25 mouse cellular contexts compared by ENCODE assay signal in genomic region chr5:107097314-107097713, GRCm38 (mm10).
DNase-seq lines count a peak whose midpoint lies in the region; ATAC-seq and TF ChIP-seq lines count a peak whose summit lies in the region.
"Had no signal": no experiment of that assay in that cellular context is flagged by ENCODE, and none has a peak within 500 bp of the region (broad histone marks: within the 10 kb centered on the region; RNA-seq: fewer than 3 reads in every experiment).

No protein-coding gene starts in this region.

- 0 out of 2 replicates have a peak, but pooled peaks have one; percentile 42 for ATAC-seq in liver, embryonic 12.5 days
- ATAC-seq in liver, embryonic 11.5 days (replicated peaks; ENCODE audit: low FRiP score), result no peak
- ATAC-seq in liver, embryonic 14.5 days (ENCODE audit: insufficient read depth), result peak; percentile 39; the same call in 1 of the 2 replicates
- ATAC-seq in megakaryocyte progenitor cell, adult 5-6 weeks (replicated peaks; ENCODE audit: poor library complexity), result peak; percentile 47
- no peak for ATAC-seq in lung, postnatal 0 days
- ATAC-seq: CD4-positive, CD25-positive, alpha-beta regulatory T cell, adult 4 months; forebrain, embryonic 13.5 days; forebrain, embryonic 15.5 days; forebrain, postnatal 0 days had no signal

- H3K4me1 ChIP-seq in liver, embryonic 12.5 days, result peaks cover 27% of the 10 kb centered on the region
- peaks cover 12% of the 10 kb centered on the region for H3K4me1 ChIP-seq in liver, embryonic 11.5 days (replicated peaks; ENCODE audit: control insufficient read depth, insufficient read depth, low read length)
- peaks cover 7 to 8% of the 10 kb centered on the region in 2 experiments; a peak in 3 of 4 replicates for H3K4me1 ChIP-seq in liver, embryonic 14.5 days (replicated peaks; ENCODE audit: control insufficient read depth in 2 of 2, insufficient read depth in 2 of 2, low read length in 1 of 2)
- H3K4me1 ChIP-seq in lung, postnatal 0 days (ENCODE audit: insufficient read depth, low read depth, low read length), result peaks cover under 1% of the 10 kb centered on the region; the same call in 1 of the 2 replicates
- H3K4me1 ChIP-seq: forebrain, embryonic 13.5 days; forebrain, embryonic 15.5 days had no signal

- WGBS in liver, embryonic 12.5 days (ENCODE audit: insufficient replicate concordance), result 54% methylated on average over 7 of the region's 7 CpGs
- 68% methylated on average over 7 of the region's 7 CpGs for WGBS in liver, embryonic 11.5 days
- 52% methylated on average over 7 of the region's 7 CpGs for WGBS in liver, embryonic 14.5 days (ENCODE audit: insufficient replicate concordance)
- 87% methylated on average over 7 of the region's 7 CpGs for WGBS in lung, postnatal 0 days

- no peak overlapping the region for H3K4me3 ChIP-seq in liver, embryonic 12.5 days
- H3K4me3 ChIP-seq in liver, embryonic 11.5 days (ENCODE audit: low read depth, low read length), result no peak overlapping the region
- H3K4me3 ChIP-seq in liver, embryonic 14.5 days (ENCODE audit: insufficient read depth in 1 of 2, low read depth in 2 of 2, low read length in 2 of 2), result no peak overlapping the region
- H3K4me3 ChIP-seq in lung, postnatal 0 days (ENCODE audit: low read depth, low read length), result no peak overlapping the region
- H3K4me3 ChIP-seq: embryonic facial prominence, embryonic 12.5 days; forebrain, embryonic 13.5 days; forebrain, embryonic 15.5 days had no signal

- peaks cover 5% of the 10 kb centered on the region; the same call in 1 of the 2 replicates for H3K27me3 ChIP-seq in liver, embryonic 12.5 days (replicated peaks)
- H3K27me3 ChIP-seq in liver, embryonic 11.5 days (replicated peaks; ENCODE audit: control insufficient read depth, insufficient read depth, low read length), result no peaks in the 10 kb centered on the region
- no peaks in the 10 kb centered on the region for H3K27me3 ChIP-seq in liver, embryonic 14.5 days (ENCODE audit: control insufficient read depth, insufficient read depth, low read length)
- no peaks in the 10 kb centered on the region for H3K27me3 ChIP-seq in lung, postnatal 0 days (replicated peaks; ENCODE audit: insufficient read depth, low read length)
- H3K27me3 ChIP-seq: CH12.LX; embryonic facial prominence, embryonic 12.5 days had no signal

- H3K4me2 ChIP-seq in liver, embryonic 12.5 days, result no peak overlapping the region
- no peak overlapping the region for H3K4me2 ChIP-seq in liver, embryonic 11.5 days
- H3K4me2 ChIP-seq in liver, embryonic 14.5 days (ENCODE audit: low read depth), result no peak overlapping the region
- no peak overlapping the region for H3K4me2 ChIP-seq in lung, postnatal 0 days (replicated peaks; ENCODE audit: low read depth, low read length)
- H3K4me2 ChIP-seq: embryonic facial prominence, embryonic 12.5 days; forebrain, embryonic 13.5 days; forebrain, embryonic 15.5 days had no signal

- no peak for TF ChIP-seq EP300 in liver, embryonic 14.5 days (IDR thresholded peaks at IDR 0.05; ENCODE audit: low read depth)
- TF ChIP-seq EP300 in lung, postnatal 0 days (IDR thresholded peaks at IDR 0.05), result no peak

- no peaks in the 10 kb centered on the region for H3K36me3 ChIP-seq in liver, embryonic 12.5 days
- H3K36me3 ChIP-seq in liver, embryonic 11.5 days (ENCODE audit: control insufficient read depth, insufficient read depth, low read length), result no peaks in the 10 kb centered on the region
- no peaks in the 10 kb centered on the region for H3K36me3 ChIP-seq in liver, embryonic 14.5 days (replicated peaks; ENCODE audit: control insufficient read depth, insufficient read depth, low read depth)
- no peaks in the 10 kb centered on the region for H3K36me3 ChIP-seq in lung, postnatal 0 days (ENCODE audit: insufficient read depth, low read length)
- H3K36me3 ChIP-seq: embryonic facial prominence, embryonic 12.5 days; forebrain, embryonic 15.5 days; G1E had no signal

- no peak for TF ChIP-seq CTCF in liver, embryonic 14.5 days (IDR thresholded peaks at IDR 0.05; ENCODE audit: low read depth)
- TF ChIP-seq CTCF in lung, postnatal 0 days (IDR thresholded peaks at IDR 0.05), result no peak

- H3K9ac ChIP-seq in liver, embryonic 12.5 days, result no peak overlapping the region
- H3K9ac ChIP-seq in liver, embryonic 11.5 days (ENCODE audit: low read depth, low read length), result no peak overlapping the region
- no peak overlapping the region for H3K9ac ChIP-seq in liver, embryonic 14.5 days (replicated peaks)
- no peak overlapping the region for H3K9ac ChIP-seq in lung, postnatal 0 days (replicated peaks; ENCODE audit: low read depth)
- H3K9ac ChIP-seq: embryonic facial prominence, embryonic 12.5 days; forebrain, embryonic 13.5 days; forebrain, embryonic 15.5 days; forebrain, postnatal 0 days had no signal

- H3K9me3 ChIP-seq in liver, embryonic 12.5 days (replicated peaks), result no peaks in the 10 kb centered on the region
- H3K9me3 ChIP-seq in liver, embryonic 11.5 days (ENCODE audit: control insufficient read depth, low read length), result no peaks in the 10 kb centered on the region
- no peaks in the 10 kb centered on the region for H3K9me3 ChIP-seq in liver, embryonic 14.5 days (ENCODE audit: control insufficient read depth, low read length)
- no peaks in the 10 kb centered on the region for H3K9me3 ChIP-seq in lung, postnatal 0 days (ENCODE audit: low read length)
- H3K9me3 ChIP-seq: embryonic facial prominence, embryonic 12.5 days; forebrain, embryonic 13.5 days; forebrain, embryonic 15.5 days; G1E had no signal

- no peak overlapping the region for H3K27ac ChIP-seq in liver, embryonic 12.5 days
- no peak overlapping the region for H3K27ac ChIP-seq in liver, embryonic 11.5 days (ENCODE audit: low read depth, low read length)
- H3K27ac ChIP-seq in liver, embryonic 14.5 days, result no peak overlapping the region
- H3K27ac ChIP-seq in lung, postnatal 0 days (ENCODE audit: low read length), result no peak overlapping the region
- H3K27ac ChIP-seq: embryonic facial prominence, embryonic 12.5 days; forebrain, embryonic 13.5 days; forebrain, embryonic 15.5 days had no signal

- no peak for DNase-seq in liver, embryonic 11.5 days (ENCODE audit: low spot score)
- DNase-seq in liver, embryonic 14.5 days (ENCODE audit: low read depth in 3 of 3, low spot score in 3 of 3), result no peak
- DNase-seq in liver, result no peak
- DNase-seq in frontal cortex, postnatal 14 days (ENCODE audit: low spot score in 2 of 2), result no peak
- no peak for DNase-seq in lung, postnatal 0 days (ENCODE audit: low spot score)
- DNase-seq: adrenal gland, adult 2 months; adrenal gland, postnatal 14 days; adrenal gland, postnatal 36 days; B cell, adult 2 months; cerebellum, adult 11 months; cerebellum, adult 18-20 months; cerebellum, adult 8-10 months; cerebellum, adult 9-11 months; cerebellum, postnatal 14 days; cerebellum, postnatal 36 days; embryo, embryonic 11 days; forebrain, postnatal 0 days had no signal

Comparison
In these comparisons a context has a peak if more than half of its experiments do, and no peak if none do; other contexts are left out.
1. ATAC-seq: peak in liver, embryonic 12.5 days (single experiment), liver, embryonic 14.5 days (single experiment) and megakaryocyte progenitor cell, adult 5-6 weeks (single experiment); none in liver, embryonic 11.5 days (single experiment) and lung, postnatal 0 days (single experiment).